8 mouse cellular contexts compared by ENCODE assay signal in genomic region chr16:97417896-97418542, GRCm38 (mm10). TPM values are rescaled to one million over a fixed set of nuclear protein-coding genes. Genes with fewer than 3 reads are reported as not detected.
DNase-seq lines count a peak whose midpoint lies in the region; ATAC-seq and TF ChIP-seq lines count a peak whose summit lies in the region.

No protein-coding gene starts in this region.

- no peak overlapping the region for H3K4me2 ChIP-seq in CH12.LX (ENCODE audit: insufficient read depth, low read depth, poor library complexity, severe bottlenecking)
- no peak overlapping the region for H3K4me2 ChIP-seq in heart, embryonic 15.5 days
- H3K4me2 ChIP-seq in kidney, embryonic 16.5 days (replicated peaks; ENCODE audit: low read depth, low read length) = no peak overlapping the region
- no peak overlapping the region for H3K4me2 ChIP-seq in lung, embryonic 15.5 days

- H3K4me1 ChIP-seq in CH12.LX (ENCODE audit: control insufficient read depth in 1 of 2, insufficient read depth in 2 of 2) = peaks cover 0 to 25% of the 10 kb centered on the region in 2 experiments; a peak in 3 of 4 replicates
- peaks cover 15% of the 10 kb centered on the region for H3K4me1 ChIP-seq in heart, embryonic 15.5 days (replicated peaks)
- H3K4me1 ChIP-seq in kidney, embryonic 16.5 days (ENCODE audit: insufficient read depth, low read length) = no peaks in the 10 kb centered on the region
- no peaks in the 10 kb centered on the region for H3K4me1 ChIP-seq in lung, embryonic 15.5 days

- no peak for TF ChIP-seq EP300 in CH12.LX (IDR thresholded peaks at IDR 0.05; ENCODE audit: low read length)

- peak; percentile 32 to 84; a peak in 3 of 4 replicates for TF ChIP-seq CTCF in CH12.LX (conservative IDR thresholded peaks at IDR 0.05 in 1 of 2, IDR thresholded peaks at IDR 0.05 in 1 of 2; ENCODE audit: low read depth in 2 of 2, low read length in 2 of 2)

- no peaks in the 10 kb centered on the region for H3K27me3 ChIP-seq in CH12.LX (replicated peaks)
- no peaks in the 10 kb centered on the region for H3K27me3 ChIP-seq in heart, embryonic 15.5 days
- H3K27me3 ChIP-seq in kidney, embryonic 16.5 days (ENCODE audit: insufficient read depth, low read length) = no peaks in the 10 kb centered on the region
- H3K27me3 ChIP-seq in lung, embryonic 15.5 days = no peaks in the 10 kb centered on the region

- H3K9me3 ChIP-seq in CH12.LX (replicated peaks; ENCODE audit: low read length) = no peaks in the 10 kb centered on the region
- H3K9me3 ChIP-seq in heart, embryonic 15.5 days (replicated peaks) = no peaks in the 10 kb centered on the region
- H3K9me3 ChIP-seq in kidney, embryonic 16.5 days (ENCODE audit: low read length) = no peaks in the 10 kb centered on the region
- H3K9me3 ChIP-seq in lung, embryonic 15.5 days = no peaks in the 10 kb centered on the region

- H3K79me2 ChIP-seq in CH12.LX (replicated peaks; ENCODE audit: control insufficient read depth, extremely low read depth, insufficient read depth, poor library complexity, severe bottlenecking) = no peaks in the 10 kb centered on the region

- no peaks in the 10 kb centered on the region for H3K36me3 ChIP-seq in CH12.LX (replicated peaks in 1 of 2; ENCODE audit: control insufficient read depth in 1 of 2, insufficient read depth in 1 of 2, low read length in 1 of 2)
- H3K36me3 ChIP-seq in heart, embryonic 15.5 days = no peaks in the 10 kb centered on the region
- H3K36me3 ChIP-seq in kidney, embryonic 16.5 days (ENCODE audit: insufficient read depth, low read length) = no peaks in the 10 kb centered on the region
- no peaks in the 10 kb centered on the region for H3K36me3 ChIP-seq in lung, embryonic 15.5 days

- H3K9ac ChIP-seq in CH12.LX (ENCODE audit: insufficient read depth, low read depth) = no peak overlapping the region
- no peak overlapping the region for H3K9ac ChIP-seq in heart, embryonic 15.5 days
- no peak overlapping the region for H3K9ac ChIP-seq in kidney, embryonic 16.5 days (replicated peaks; ENCODE audit: low read length)
- no peak overlapping the region for H3K9ac ChIP-seq in lung, embryonic 15.5 days

- peak; percentile 69 for ATAC-seq in erythroid progenitor cell, adult 5-6 weeks (replicated peaks; ENCODE audit: low FRiP score, poor library complexity, severe bottlenecking)
- ATAC-seq in heart, embryonic 15.5 days (replicated peaks; ENCODE audit: insufficient number of reproducible peaks, insufficient read depth, low FRiP score, low read depth) = peak; percentile 60; the same call in 1 of the 2 replicates
- peak; percentile 93 for ATAC-seq in kidney, embryonic 16.5 days (ENCODE audit: low FRiP score, low TSS enrichment)
- peak; percentile 81; the same call in 1 of the 2 replicates for ATAC-seq in lung, embryonic 15.5 days (ENCODE audit: borderline replicate concordance, extremely low read depth, low FRiP score, low TSS enrichment)

- dilution Hi-C loops in CH12.LX (cut with MboI; ENCODE audit: extremely low pct_ligation_motif_present, extremely low pct_unique_long_range_greater_than_20kb, low sequenced_read_pairs) = no loop called here

- no peak overlapping the region for H3K27ac ChIP-seq in CH12.LX (ENCODE audit: insufficient read depth, low read depth)
- H3K27ac ChIP-seq in heart, embryonic 15.5 days = no peak overlapping the region
- H3K27ac ChIP-seq in kidney, embryonic 16.5 days (ENCODE audit: low read length) = no peak overlapping the region
- no peak overlapping the region for H3K27ac ChIP-seq in lung, embryonic 15.5 days

- in situ Hi-C loops in CH12.LX (cut with MboI; ENCODE audit: low pct_ligation_motif_present, low pct_unique_long_range_greater_than_20kb, low sequenced_read_pairs) = no loop called here

- 14% methylated on average over 4 of the region's 4 CpGs for WGBS in heart, embryonic 15.5 days
- WGBS in kidney, embryonic 16.5 days = 8% methylated on average over 4 of the region's 4 CpGs
- 10% methylated on average over 4 of the region's 4 CpGs for WGBS in lung, embryonic 15.5 days

- no peak overlapping the region for H3K4me3 ChIP-seq in CH12.LX (replicated peaks in 1 of 3; ENCODE audit: low read depth in 2 of 3, low read length in 2 of 3, poor library complexity in 1 of 3)
- H3K4me3 ChIP-seq in heart, embryonic 15.5 days = no peak overlapping the region
- H3K4me3 ChIP-seq in kidney, embryonic 16.5 days (ENCODE audit: low read length) = no peak overlapping the region
- H3K4me3 ChIP-seq in lung, embryonic 15.5 days = no peak overlapping the region

- DNase-seq in CH12.LX (ENCODE audit: extremely low read depth) = peak; percentile 53
- peak; percentile 19 to 28 for DNase-seq in adrenal gland, adult 18-20 months (ENCODE audit: low spot score in 2 of 2)
- peak; percentile 8 for DNase-seq in ovary, postnatal 10 days (ENCODE audit: low spot score)
- no peak for DNase-seq in spleen, postnatal 14 days (ENCODE audit: low spot score in 2 of 2)

- TF ChIP-seq POLR2A in CH12.LX (IDR thresholded peaks at IDR 0.05; ENCODE audit: low read depth, low read length) = no peak

- peak; percentile 52 for TF ChIP-seq RAD21 in CH12.LX (IDR thresholded peaks at IDR 0.05; ENCODE audit: low read depth, low read length)

TF ChIP-seq in CH12.LX, 34 proteins besides CTCF, POLR2A, EP300 and RAD21:
- TF ChIP-seq MAZ (IDR thresholded peaks at IDR 0.05; ENCODE audit: low read depth, low read length) = no peak
- peak; percentile 81 for TF ChIP-seq SMC3 (IDR thresholded peaks at IDR 0.05; ENCODE audit: low read depth, low read length)

RNA-seq across cellular contexts. Expression of gene Mx1, which starts 44.7 kb away (rescaled TPM):
- total RNA-seq in CH12.LX (2012; rRNA removed) (0.72 and 2.2 TPM in 2 replicates), CH12.LX (2014; rRNA removed) (7.8 and 10.5 TPM in 2 replicates)
- polyA plus RNA-seq in CH12.LX (2012; ENCODE audit: insufficient read length, low read depth) = 7.9 and 8.6 TPM in 2 replicates
- total RNA-seq in adrenal gland, adult 18-20 months (2021) = 1 to 10 TPM; 1.5 to 2.2 TPM
- total RNA-seq in erythroid progenitor cell, adult 5-6 weeks (2015; ENCODE audit: low replicate concordance) = 5.0 TPM in 1 of 2 replicates, not detected in the other
- total RNA-seq in erythroid progenitor cell, adult 5-6 weeks (2017; ENCODE audit: low replicate concordance) = 2.3 and 2.7 TPM in 2 replicates
- 0.62 TPM in 1 of 2 replicates, not detected in the other for polyA plus RNA-seq in heart, embryonic 15.5 days (2015; fragmentation: Nextera tagmentation; extraction: Ambion mirVana)
- polyA plus RNA-seq in kidney, embryonic 16.5 days (2015; fragmentation: Nextera tagmentation; extraction: Ambion mirVana) = 0.24 TPM in 1 of 2 replicates, not detected in the other
- 0.19 and 0.30 TPM in 2 replicates for polyA plus RNA-seq in lung, embryonic 15.5 days (2015; fragmentation: Nextera tagmentation; extraction: Ambion mirVana)

Comparison
In these comparisons a context has a peak if more than half of its experiments do, and no peak if none do; other contexts are left out.
1. DNase-seq: peak in CH12.LX (single experiment), adrenal gland, adult 18-20 months (2 of 2) and ovary, postnatal 10 days (single experiment); none in spleen, postnatal 14 days (0 of 2).
2. Peak in every context shown above with its lines, with median percentiles within 50 percentile points of each other: ATAC-seq.